Mouse (Mus musculus) olfactory bulb, adult 2 months (tissue): Measurements from ENCODE around the gene Ppp3ca.

Experiments
- CTCF ChIP-seq: fragments of 200-500 bp; IDR thresholded peaks from 2 replicates; pipeline ENCODE4 v1.5.1; 2012; ENCODE audit warnings: low read depth, mild to moderate bottlenecking, low read length, moderate library complexity; ENCODE audit not compliant: insufficient read depth
- POLR2A ChIP-seq: fragments of 200-500 bp; IDR thresholded peaks from 2 replicates; pipeline ENCODE4 v1.6.1; 2012; ENCODE audit warnings: mild to moderate bottlenecking, low read depth, low read length, moderate library complexity; ENCODE audit not compliant: insufficient read depth

DNA sequence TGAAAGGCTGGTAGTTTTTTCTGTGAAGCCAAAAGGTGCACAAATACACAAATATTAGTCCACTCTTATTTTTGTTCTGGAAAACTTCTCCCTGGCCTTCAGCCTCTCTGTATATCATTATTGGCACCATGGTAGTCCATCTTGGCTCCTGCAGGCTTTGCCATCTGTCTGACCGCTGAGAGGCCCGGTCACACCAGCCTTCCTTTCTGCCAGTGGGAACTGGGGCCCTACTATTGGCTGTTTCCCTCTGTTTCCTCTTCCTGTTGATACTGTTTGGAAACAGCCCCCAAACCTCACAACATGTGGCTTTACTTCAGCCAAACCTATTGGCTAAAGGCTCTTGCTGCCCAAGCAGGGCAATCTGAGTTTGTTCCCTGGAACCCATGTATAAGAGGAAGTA, 123.5 kb downstream of the Ppp3ca start:
- no peak for TF ChIP-seq CTCF
- no peak for TF ChIP-seq POLR2A
